Mouse (Mus musculus): ENCODE results near the gene Pik3cg.

Gene Pik3cg

GRCm38 (mm10) chr12:32138831-32139230 is 69.6 kb downstream of the Pik3cg start:
- DNase-seq, result no peak

DNA sequence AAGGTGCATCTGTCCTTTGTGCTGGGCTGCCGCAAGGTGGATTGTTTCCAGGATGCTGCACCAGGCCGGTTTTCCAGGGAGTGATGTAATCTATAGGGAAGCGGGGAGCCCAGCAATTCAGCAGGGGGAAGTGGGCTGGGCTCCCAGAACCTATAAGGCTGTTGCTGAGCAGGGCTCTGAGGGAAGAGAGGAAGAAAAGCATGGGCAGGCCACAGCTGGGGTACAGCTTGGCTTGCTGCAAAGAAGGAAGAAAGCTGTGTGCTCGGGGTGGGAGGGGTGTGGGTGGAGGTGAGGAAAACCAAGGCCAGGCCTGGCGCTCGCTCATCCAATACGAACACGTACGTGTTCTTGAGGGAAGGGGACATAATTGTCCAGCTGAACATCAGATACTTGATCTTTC is 70.1 kb downstream of the Pik3cg start:
- DNase-seq, result no peak

GRCm38 (mm10) chr12:32137542-32137941 is 70.9 kb downstream of the Pik3cg start:
- no peak for DNase-seq

DNA sequence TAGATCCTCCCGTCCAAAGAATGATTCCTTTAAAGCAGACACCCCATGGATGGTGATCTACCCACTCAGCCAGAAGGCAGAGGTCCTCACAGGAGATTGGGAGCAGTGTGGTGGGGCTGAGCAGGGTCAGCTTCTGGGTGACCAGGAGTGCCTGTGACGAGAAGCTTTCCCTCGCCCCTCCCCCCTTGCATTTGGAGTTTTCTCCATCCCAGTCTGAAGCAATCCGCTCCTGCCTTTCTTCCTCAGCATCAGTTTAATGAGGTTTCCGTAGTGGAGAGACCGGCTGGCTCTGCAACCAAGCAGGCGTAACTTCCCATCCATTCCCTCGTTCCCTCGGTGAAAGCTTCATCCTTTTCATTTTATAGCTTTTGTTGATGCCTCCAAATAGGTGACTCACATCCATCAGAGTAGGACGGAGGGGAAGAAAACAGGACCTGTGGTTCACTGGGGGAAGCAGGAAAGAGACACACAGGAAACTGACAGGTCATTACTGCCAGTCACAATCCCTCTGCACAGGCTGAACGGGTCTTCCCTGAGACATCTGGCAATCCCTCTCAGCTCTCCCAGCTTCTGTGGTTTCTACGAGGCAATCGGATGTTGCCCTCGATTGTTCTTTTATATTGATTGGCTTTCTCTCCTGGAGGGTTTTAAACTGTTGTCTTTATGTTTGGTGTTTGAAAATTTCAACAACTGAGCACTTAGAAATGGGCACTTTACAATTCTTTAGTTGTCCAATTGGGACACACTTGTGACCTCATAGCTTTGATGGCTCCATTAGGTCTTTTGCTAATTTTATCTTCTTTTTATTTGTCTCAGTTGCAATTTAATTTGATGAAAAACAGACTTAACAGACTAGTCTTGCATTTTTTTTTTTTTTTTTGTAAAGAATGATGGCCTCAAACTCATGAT is 80.6 kb downstream of the Pik3cg start:
- DNase-seq, result no peak

GRCm38 (mm10) chr12:32127158-32127557 is 81.3 kb downstream of the Pik3cg start:
- DNase-seq, result no peak

DNA sequence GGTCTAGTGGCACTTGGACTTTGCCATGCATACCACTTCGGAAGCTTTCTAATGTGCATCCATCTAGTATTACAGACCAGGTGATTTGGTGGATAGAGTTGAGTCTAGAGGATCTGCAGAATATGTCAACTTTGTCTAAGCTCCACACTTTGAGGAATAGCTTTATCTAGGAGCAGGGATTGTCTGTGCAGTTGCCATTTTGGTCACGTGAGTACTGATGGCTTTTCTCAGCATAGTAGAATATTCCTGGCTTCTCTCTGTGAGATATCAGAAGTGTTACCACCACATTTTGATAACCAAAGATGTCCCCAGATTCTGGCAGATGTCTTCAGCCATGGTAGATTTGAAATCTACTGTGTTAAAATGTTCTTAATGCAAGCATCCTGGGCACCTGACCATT is 84.0 kb downstream of the Pik3cg start:
- DNase-seq, result no peak

DNA sequence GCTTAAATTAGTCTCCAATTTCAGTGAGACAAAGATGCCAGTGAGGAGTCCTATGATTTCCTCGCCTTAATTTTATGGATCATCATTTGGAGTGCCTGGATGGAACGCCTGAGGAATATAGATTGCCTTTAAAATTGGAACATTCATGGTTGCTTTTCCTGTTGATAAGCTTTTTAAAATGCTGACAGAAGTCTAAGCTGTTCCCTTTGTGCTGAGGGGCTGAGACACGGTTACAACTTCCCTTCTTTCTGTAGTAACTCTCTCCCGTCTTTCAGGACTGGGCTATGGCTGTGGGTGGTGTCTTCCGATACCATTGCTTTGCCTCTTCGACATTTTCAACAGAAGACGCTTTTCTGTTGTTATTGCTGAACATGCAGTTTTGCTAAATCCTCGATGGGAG is 84.4 kb downstream of the Pik3cg start:
- no peak for DNase-seq

DNA sequence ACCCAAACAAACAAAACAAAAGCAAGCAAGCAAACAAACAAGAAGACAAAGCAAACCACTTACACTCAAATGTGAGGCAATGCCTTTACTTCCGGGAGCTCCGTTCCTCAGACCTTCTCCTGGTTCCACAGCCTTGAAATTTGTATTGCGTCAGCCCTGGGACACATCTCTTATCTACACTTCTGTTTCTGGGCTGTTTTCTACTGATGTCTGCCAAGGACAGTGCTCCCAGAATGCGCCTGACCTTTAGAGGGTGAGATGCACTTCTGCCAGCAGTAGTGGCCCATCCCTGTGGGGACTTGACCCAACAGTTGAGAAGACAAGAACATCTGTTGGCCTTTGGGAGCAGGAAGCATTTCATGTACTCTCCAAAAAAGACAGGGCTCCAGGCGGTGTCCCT is 84.9 kb downstream of the Pik3cg start:
- DNase-seq, result no peak
